Mouse (Mus musculus): Measurements from ENCODE around the gene Fam71f1.
"Not testable (repeated sequence)": the region's sequence is repeated elsewhere in the genome, so short reads cannot be mapped to it uniquely, and the experiment has no call there.

Fam71f1 gene

DNA sequence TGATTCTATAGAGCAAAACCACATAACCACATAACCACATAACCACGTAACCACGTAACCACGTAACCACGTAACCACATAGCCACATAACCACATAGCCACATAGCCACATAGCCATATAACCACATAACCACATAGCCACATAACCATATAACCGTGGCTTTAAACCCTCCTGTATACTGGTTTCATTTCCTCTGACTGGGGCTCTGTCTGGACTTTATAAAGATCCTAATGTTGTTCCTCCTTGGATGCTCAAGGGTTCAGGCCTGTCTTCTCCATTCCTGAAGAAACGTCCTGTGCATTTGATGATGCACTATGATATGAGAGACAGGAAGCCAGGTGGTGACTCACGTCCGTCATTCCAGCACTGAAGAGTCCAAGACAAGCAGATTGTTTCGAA lies 8.0 kb downstream of the Fam71f1 start:
- no peak for DNase-seq (ENCODE audit: low read depth, low spot score)

DNA sequence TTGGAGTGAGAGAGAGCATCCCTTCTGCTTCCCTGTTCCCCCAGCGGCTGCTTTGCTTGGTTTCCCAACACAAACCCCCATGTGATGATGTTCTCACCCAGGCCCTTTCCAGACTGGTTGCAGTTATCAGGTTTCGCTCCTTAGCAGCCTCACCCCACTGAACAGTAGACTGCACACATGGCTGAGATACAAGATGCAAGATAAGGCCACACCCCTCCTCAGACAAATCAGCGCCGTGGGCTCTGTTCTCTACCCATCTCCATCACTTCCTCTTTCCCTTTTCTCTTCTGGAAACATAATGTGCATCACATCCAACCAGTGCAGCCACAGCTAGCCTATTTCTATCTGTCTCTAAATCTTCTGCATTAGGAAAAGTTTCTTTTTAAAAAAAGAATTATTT lies 10.6 kb downstream of the Fam71f1 start:
- DNase-seq (ENCODE audit: low read depth, low spot score), result no peak

DNA sequence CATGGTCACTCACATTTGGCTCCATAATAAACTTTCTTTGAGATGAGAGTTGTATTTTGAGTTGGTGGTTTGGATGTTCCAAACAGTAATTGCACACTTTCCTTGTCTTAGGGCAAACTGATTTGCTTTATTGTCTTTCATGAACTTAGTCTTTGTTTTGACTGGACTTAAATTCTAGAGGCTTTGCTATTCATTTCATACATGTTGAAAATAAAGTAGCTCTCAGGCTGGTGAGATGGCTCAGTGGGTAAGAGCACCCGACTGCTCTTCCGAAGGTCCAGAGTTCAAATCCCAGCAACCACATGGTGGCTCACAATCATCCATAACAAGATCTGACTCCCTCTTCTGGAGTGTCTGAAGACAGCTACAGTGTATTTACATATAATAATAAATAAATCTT lies 27.6 kb downstream of the Fam71f1 start:
- DNase-seq (ENCODE audit: low read depth, low spot score), result not testable (repeated sequence)

DNA sequence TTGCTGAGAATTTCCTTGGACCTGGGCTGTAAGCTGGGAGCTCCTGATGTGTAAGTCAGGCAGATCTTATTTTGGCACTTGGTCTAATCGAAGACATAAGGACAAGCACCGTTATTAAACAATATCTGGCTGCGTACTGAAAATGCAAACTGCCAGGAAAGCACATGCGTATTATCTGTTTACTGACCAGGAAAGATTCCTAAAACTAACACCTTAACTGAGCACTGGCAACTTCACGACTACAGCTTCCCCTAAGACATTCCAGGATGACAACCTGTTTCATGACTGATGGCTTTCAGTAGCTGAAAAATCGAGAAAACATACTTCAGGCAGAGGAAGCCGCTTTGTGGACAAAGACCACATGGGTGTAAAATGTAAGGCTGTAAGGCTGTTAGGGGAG lies 28.2 kb downstream of the Fam71f1 start:
- no peak for DNase-seq (ENCODE audit: low read depth, low spot score)

GRCm38 (mm10) chr6:29347665-29348370 lies 28.9 kb downstream of the Fam71f1 start, which contains the start of gene Calu:
Calu (plus strand) TSS chr6:29348069.
- peak; percentile 98 for DNase-seq (ENCODE audit: low read depth, low spot score)

DNA sequence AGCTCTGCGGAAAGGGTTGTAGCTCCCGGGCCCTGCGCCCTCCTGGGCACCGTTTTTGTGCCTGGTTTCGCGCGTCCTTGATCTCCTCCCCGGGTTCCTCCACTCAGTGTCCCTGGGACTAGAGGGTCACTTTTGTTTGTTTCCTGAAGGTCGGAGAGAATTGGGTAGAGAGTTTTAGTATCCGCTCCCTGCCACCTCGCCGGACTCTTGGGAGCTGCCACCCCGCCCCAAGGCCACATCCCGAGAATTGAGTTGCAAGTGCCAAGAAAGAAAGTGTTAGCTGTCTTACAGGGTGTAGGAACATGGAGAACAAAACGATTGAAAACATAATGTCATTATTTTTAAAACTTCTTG lies 29.4 kb downstream of the Fam71f1 start:
- DNase-seq (ENCODE audit: low read depth, low spot score), result no peak

GRCm38 (mm10) chr6:29351613-29352012 lies 32.7 kb downstream of the Fam71f1 start:
- peak; percentile 38 for DNase-seq (ENCODE audit: low read depth, low spot score)

- DNase-seq (ENCODE audit: low read depth, low spot score), result no peak
These were observed 33.9 kb downstream of the Fam71f1 start for GRCm38 (mm10) chr6:29352816-29353215.

- no peak for DNase-seq (ENCODE audit: low read depth, low spot score)
These were observed 40.4 kb downstream of the Fam71f1 start for GRCm38 (mm10) chr6:29359386-29359785.

DNA sequence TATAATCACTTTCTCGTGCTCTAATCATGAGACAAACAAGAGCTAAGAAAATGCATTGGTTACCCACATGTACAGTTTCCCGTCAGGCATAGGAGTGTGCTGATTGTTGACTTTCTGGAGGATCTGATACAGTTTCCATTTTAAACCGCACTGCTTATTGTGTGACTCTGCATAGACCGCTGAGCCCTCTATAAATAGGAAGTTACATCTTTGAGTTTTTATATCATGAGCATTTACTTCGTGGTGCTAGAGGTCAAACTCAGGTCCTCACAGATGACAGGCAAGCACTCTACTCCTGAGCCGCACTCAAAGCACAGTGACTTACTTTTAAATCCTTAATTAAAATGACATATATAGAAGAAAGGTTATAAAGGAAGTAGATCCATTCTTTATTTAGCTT lies 41.3 kb downstream of the Fam71f1 start:
- DNase-seq (ENCODE audit: low read depth, low spot score), result no peak

DNA sequence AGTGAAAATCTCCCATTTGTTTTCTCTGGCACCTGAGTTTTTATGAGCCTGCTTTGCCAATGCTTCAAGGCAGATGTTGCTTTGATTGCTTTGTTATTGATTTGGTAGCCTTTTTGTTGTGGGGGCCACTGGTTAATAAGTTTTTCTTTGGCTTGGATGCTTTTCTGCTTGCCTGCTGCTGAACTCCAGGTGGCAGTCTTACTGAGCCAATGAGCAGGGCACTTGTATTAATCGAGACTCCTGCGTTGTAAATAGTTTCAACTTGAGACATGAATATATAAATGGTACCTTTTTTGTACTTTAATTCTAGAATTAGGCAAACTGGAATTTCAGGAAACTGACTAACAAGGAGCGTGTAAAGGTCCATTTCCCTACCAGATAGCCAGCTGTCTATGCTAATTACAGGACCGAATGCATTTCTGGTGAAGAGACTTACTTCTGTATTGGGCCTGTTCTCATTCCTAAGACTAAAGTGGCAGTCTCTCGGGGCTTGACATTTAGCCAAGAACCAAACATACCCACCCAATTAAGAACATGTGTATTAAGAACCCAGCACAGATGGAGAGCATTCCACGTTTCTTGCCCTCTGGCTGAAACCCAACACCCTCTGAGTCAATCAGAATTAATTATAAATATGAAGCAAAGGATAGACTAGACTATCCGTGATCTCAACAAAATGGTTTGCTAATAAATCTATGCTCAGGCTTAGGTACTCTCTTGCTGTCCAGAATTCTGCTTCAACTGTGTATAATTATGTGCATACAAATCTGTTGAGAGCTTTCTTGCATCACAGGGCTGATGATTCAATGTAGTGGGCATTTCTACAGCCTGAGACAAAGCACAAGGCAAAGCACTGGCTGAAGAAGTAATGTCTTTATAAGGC lies 43.5 kb downstream of the Fam71f1 start:
- no peak for DNase-seq (ENCODE audit: low read depth, low spot score)

DNA sequence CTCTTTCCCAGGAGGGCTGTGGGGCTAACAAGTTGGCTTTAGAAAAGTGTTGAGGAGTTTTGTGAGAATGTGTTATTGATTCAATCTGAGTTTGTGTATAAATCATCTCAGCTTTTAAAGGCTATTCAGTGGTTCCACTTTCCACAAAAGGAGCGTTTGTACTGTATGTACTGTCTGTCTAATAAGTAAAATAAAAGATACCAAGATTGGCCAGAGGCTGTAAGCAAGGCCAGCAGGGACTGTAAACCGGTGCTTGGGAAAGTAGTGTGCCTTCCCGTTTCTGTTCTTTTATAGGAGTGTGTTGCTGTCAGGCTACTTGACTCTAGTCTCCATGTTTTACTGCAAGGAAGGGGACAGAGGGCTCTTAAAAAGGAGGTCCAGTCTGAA lies 44.2 kb downstream of the Fam71f1 start:
- no peak for DNase-seq (ENCODE audit: low read depth, low spot score)

DNA sequence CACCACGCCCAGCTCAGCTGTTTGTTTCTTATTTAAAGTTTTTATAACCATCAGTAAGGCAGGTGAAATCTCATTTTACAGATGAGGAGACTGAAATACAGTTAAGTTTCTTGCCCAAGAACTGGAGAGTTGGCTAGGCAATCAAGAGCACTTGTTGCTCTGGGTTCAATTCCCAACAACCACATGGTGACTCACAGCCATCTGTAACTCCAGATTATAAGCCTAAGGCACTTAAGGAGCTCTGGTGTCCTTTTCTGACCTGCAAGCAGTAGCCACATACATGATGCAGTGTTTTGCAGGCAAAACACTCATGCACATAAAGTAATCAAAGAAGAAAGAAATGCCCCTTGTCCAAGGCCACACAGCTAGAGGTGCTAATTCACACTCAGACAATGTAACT lies 46.3 kb downstream of the Fam71f1 start:
- no peak for DNase-seq (ENCODE audit: low read depth, low spot score)

GRCm38 (mm10) chr6:29377386-29377785 lies 58.4 kb downstream of the Fam71f1 start:
- DNase-seq (ENCODE audit: low read depth, low spot score), result no peak

GRCm38 (mm10) chr6:29378678-29379077 lies 59.7 kb downstream of the Fam71f1 start:
- DNase-seq (ENCODE audit: low read depth, low spot score), result no peak

DNA sequence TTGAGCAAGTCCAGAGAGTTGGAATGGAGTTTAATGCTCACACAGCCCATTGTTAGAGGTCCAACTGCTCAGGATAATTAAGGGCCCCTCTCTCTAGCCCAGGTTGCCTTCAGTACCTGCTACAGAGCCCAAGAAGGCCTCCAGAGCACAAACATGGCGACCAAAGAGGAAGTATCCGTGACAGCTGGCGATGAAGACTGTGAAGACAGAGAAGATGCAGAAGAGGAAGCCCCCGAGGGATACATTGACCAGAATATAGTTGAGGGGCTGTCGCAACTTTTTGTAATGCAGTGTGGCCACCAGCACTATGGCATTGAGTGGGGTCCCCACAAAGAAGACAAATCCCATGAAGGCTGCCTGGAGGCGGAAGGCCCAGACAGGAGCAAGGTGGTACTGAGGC lies 61.0 kb downstream of the Fam71f1 start:
- DNase-seq (ENCODE audit: low read depth, low spot score), result no peak

DNA sequence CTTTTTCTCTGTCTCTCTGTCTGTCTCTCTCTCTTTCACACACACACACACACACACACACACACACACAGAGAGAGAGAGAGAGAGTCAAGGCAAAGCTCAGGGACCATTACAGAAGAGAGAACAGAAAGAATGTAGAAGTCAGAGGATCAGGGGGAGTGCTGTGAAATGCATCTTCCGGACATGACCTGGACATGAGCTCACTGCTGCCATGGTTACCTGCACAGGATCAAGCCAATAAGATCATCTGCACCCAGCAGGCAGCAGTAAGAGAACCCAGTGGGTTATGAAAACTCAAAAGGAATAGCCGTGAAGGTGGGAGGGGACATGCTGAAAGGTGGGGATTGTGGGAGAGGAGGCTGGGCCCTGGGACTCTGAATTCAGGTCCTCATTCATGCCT lies 63.5 kb downstream of the Fam71f1 start:
- no peak for DNase-seq (ENCODE audit: low read depth, low spot score)
